Mouse (Mus musculus) kidney, adult 11 months (tissue): Measurements from ENCODE around the gene Axin2.
A peak's percentile ranks its signal among the peaks of the same experiment; 100 is the strongest.

ENCODE experiments used
- DNase-seq: peaks from one replicate; pipeline ENCODE4 v3.0.0; 2022

Gene Axin2

DNA sequence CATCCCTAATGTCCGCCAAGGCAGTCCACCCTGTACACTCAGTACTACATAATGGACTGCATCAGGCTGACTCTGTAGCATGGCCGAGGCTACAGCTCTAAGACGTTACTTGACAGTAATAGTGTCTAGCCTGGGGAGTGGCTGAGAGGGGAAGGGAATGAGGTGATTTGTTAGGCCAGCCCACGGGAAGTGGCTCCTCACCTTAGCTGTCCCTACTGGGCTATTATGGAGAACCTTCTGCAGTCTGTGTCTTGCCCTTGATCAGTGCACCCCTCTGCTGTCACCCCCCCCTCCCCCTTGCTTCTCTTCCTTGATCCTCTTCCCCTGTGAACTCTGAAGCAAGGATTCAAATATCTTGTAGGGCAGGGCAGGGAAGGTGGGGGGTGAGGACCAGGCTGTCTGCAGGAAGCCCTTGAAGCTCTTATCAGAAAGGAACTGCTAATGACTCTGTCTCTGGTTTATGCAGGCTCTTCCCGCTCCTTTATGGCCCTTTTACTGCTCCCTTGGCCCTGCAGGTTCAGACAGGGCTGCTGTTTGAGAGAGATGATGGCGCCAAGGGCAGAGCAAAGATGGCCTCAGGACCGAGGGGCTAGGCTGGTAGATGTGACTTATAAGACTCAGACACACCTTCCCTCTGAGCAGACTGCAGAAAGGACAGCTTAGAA is 13.4 kb upstream of the Axin2 start:
- no peak for DNase-seq

DNA sequence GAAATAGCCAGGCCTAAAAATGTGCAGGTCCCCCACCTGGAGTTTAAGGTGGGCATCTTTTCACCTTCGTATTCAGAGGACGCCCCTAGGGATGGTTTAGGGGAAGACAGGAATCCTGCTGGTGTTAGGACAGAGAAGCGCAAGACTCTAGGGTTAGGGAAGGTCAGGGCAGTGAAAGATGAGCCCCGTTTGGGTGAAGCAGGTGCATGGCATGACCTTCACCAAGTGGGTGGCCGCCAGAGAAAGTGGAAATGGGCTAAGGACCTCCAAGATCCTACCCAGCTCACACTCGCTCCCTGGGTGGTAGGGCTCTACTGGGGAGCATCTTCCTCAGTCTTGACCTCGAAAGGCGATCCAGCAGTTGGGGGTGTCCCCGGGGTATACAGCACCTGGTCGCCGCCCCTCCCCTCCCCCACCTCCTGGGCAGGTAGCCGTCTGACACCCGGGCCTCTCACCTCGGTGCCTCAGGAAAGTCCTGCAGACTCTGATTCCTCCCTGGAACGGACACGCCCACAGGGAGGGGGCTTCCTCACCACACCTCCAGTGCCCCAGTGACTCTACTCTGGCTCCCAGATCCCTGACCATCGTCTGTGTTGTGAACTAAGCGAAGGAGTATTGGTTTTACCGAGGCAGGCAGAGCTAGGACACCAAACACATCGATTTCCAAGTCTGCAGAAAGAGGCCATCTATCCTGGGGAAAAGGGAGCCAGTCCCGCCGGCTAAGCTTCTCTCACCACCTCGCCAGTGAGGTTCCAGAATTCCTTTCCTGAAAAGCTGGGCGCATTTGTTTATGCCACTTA is 10.6 kb upstream of the Axin2 start:
- no peak for DNase-seq

DNA sequence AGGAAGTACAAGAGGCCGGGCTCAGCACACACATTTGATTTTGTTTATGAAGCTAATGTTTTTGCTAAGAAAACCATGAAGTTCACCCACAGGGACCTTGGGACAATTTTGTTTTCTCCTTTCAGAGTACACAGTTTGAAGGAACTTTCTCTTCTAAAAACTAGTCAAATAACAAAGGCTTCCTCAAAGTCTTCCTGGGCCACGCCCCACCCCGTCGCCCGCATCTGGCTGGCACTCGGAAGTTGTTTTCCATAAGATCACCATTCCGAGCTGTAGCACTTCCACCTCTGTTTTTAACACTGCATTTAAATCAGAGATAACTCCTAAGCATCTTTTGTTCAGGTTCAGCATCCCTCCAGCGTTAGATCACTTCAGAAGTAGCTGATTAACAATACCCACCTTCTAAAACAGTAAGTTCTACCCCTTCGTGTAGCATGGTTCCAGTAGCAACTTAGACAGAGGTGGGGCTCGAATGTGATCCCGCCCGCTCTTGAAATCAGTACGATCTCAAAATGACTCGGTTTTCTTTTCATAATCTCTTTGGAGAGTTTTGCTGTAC is 9.7 kb upstream of the Axin2 start:
- DNase-seq: no peak

DNA sequence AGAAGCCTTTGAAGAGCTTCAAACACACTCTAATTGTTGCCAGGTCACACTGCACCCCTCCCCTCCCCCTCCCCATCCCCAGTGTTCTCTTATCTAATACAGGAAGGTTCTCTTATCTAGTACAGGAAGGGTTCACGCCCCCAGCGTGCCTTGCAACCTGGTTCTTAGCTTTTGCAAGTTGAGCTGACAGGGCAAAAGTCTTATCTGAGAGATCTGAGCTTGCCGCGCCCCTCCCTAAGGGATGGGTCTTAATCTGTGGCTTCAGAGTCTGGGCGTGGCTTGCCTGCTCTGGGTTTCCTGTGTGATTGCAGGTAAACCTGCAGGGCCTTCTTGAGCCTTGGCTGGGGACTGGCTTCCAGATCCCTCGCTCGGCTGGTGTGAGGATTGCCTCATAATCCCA is 9.2 kb upstream of the Axin2 start:
- no peak for DNase-seq

DNA sequence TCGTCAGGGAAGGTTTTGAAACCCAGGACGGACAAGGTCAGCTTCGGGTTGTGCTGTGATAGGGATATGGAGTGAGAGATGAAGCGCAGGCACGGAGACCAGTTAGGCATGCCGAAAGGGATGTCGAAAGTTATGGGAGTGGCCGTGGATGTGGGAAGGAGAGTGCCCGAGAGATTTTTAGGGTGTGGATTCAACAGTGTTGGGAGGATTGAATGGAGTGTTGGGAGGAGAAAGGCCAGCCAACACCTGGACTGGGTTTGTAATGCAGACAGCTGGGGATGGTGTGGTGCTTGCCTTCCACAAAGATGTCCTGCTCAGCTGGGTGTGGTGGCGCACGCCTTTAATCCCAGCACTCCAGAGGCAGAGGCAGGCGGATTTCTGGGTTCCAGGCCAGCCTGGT is 8.0 kb upstream of the Axin2 start:
- no peak for DNase-seq

DNA sequence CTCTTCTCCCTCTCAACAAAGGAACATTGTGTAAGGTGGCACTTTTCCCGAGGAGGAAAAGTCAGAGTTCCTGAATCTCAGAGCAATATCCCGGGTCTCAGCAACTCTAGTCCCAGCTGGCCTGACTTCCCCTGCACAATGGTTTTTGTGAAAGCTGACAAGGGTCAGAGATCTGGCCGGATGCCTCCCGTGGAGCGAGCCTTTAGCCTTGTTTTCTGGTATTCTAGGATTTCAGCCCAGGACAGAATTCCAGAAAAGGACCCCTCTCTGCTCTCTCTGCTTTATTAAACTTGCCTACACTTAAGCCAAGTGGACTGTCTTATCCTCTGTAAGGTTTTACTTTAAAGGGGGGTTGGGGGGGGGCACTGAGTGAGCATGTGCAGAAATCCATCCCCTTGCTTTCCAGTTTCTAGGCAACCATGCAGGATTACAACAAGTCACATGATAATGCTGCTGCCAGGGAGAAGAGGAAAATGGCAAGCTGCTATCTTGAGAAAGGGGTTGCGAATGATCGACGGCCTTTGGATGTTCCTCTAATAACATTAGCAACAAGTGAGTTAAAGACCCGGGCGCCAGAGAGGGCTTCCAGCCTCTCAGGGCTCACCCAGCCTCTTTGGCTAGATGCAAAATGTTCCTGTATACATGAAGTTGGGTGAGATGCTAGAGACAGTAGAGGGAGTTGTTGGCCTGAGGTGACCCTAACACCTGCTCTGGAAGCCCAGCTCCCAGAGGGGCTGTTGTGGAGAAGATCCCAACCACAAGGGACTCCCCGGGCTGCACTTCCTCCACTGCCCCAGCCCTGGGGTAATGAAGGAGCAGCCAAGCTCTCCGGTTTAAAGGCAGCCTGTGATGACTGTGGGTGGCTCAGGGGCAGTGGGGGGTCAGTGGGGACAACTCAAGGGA is 2.5 kb upstream of the Axin2 start:
- DNase-seq: no peak

DNA sequence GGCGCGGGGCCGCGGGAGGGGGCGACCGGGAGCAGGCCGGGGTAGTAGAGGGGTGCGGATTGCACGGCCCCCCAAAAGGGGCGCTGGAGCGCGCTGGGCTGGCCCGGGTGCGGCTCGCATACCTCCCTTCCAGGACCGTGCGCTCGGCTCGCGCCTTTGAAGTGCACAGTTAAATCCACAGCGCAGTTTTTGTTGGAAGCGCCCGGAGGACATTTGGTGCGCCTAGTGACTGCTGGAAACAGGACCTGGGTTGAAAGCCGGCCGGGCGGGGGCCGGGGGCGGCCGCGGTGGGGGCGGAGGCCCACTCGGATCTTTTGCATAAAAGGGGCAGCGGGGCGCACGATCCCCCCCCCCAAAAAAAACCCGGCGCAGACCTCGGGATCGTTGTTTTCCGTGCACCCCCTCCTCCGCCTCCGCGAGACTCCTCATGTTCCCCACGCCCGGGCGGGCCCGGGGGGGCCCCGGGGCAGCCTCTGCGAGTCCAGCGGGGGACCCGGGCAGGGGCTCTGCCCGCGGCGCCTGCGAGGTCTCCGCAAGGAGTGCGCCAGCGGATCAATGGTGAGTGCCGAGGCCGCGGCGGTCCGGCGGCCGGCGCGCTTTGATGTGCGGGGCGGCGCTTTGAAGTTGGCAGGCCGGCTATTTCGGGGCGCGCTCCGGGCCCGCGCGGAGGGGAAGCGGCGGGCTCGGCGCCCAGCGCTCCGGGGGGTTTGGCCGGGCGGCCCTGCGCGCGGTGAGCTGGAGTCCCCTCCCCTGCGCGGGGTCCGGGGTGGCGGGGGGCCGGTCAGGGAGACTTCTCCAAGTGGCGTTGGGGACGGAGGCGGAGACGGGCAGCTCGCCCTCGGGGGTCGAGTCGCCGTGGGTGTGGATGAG is 722 bp downstream of the Axin2 start:
- DNase-seq: peak; percentile 79

DNA sequence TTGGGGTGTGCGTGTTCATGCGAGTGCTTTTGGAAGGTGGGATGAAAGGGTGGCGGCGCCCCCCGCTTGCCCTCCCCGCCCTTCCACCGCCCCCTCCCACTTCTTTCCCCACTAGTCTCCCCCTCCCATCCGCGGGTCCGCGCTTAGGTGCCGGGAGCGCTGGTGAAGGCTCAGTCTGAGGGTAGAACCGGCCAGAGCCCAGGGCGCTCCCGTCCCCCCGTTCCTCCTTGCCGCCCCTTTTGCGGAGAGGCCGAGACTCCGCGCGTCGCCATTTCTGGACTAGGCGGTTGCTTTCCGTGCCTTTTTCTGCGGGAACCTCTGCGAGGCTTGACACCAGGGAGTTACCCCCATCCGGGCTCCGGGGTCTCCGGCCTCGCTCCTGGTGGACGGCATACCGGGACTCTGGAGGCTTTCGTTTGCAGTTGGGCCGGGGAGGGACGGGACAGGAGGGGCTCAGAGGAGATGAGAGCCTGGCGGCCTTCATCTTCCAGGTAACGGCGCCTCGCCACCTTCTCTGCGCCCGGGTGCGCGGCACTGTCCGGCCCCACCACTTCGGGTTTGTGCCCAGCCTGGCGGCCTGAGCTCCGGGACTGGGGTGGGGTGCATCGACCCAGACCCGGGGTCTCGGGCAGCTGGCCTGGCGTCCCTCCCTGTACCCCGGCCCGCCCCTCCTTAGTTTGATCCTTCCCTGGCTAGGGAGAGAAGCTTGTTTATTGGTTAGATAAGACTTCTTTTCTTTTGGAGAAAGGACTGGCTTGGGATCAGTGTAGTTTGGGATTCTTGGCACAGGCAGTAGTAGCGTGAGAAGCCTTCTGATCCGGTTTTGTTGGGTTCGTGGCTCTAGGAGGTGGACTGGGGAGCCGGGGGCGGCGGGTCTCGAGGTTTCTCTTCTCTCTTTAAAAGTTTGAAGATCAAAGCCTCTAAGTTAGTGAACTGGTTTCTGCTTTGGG is 1.6 kb downstream of the Axin2 start:
- DNase-seq: no peak

DNA sequence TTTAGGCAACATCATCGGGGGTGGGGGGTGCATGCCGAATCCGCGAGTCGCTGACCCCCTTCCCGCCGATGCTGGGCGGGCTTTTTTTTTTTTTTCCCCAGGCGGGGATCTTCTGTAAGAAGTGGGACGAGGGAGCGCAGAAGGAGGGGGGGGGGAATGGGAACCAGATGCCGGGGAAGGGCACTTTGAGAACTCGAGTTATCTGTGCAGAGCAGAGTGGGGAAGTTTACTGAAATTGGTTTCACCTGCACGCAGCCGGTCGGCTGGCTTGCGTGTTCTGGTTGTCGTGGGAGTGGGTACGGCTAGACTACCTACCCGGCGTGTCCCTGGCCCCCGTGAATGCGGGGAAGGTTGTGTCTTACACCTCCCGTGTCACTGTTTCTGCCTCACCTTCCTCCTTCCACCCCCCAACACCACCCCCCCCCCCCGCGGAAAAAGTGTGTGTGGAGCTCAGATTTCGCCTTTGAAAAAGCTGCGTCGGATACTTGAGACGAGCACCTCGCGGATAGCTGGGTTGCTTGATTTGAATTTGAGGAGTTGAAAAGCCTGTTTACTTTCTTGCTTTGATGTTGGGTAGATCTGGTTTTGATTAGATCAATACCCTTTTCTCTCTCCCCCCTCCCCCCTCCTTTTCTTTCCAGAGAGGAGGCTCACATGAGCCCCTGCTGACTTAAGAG is 2.5 kb downstream of the Axin2 start:
- no peak for DNase-seq

DNA sequence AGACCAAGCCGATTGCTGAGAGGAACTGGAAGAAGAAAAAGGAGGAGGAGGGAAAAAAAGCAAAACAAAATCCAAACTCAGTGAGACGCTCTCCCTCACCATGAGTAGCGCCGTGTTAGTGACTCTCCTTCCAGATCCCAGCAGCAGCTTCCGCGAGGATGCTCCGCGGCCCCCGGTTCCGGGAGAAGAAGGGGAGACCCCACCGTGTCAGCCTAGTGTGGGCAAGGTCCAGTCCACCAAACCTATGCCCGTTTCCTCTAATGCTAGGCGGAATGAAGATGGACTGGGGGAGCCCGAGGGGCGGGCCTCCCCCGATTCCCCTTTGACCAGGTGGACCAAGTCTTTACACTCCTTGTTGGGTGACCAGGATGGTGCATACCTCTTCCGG is 3.0 kb downstream of the Axin2 start:
- no peak for DNase-seq

DNA sequence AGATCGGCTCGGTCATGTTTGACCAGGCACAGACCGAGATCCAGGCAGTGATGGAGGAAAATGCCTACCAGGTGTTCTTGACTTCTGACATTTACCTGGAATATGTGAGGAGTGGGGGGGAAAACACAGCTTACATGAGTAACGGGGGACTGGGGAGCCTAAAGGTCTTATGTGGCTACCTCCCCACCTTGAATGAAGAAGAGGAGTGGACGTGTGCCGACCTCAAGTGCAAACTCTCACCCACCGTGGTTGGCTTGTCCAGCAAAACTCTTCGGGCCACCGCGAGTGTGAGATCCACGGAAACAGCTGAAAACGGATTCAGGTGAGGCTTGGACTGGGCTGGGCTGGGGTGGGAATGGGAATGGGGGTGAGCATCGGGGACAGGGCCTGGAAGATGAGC is 3.6 kb downstream of the Axin2 start:
- DNase-seq: no peak

DNA sequence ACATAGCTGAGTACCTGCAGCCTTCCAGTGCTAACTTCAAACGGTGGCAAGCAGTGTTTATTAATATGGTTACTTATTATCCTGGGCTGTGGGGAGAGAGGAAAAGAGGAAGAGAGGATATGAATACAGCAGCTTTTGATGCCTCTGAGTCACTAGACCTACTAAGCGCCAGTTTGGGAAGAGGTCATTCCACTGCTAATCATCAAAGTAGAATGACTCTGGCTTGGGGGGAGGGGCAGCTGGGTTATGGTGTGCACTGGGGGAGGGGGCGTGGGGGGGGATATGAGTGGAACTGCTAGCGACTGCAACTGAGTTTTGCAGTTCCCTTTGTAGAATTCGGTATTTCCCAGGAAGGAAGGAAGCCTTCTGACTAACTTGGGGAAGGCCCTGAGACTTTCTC is 4.2 kb downstream of the Axin2 start:
- no peak for DNase-seq

DNA sequence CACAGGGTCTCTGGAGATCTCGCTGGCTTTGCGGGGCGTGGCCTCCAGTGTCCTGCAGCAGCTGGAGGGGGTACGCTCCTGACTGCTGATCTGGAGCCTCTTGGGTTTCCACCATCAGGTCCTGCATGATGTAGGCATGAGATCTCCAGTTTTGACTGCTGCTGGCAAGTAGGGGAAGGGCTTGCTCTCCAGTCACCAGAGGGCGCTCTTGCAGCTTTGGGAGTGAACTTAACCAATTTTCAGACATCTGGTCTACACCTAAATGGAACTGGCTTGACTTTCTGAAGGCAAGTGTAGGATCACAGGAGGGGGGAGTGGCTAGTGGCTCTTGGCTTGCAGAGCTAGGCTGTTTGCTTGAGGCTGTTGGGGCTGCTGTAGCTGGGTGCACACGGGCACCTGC is 5.1 kb downstream of the Axin2 start:
- DNase-seq: peak; percentile 57

DNA sequence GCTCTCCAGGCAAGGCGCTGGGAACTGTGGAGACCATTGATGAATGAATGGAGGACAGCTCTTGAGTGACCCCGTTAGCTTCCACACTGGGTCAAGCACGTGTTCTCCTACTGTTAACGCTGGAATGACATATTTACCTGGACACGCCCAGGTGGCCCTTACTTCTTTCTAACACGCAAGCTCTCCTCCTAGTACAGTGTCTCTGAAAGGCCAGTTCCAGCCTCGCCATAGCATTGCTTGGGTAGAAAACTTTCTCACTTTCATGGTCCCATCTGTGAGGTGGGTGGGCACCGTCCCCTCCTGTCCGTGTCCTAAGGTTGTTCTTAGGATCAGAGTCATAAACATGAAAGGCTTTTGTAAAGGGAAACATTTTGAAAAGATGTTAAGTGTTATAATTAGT is 5.7 kb downstream of the Axin2 start:
- no peak for DNase-seq

DNA sequence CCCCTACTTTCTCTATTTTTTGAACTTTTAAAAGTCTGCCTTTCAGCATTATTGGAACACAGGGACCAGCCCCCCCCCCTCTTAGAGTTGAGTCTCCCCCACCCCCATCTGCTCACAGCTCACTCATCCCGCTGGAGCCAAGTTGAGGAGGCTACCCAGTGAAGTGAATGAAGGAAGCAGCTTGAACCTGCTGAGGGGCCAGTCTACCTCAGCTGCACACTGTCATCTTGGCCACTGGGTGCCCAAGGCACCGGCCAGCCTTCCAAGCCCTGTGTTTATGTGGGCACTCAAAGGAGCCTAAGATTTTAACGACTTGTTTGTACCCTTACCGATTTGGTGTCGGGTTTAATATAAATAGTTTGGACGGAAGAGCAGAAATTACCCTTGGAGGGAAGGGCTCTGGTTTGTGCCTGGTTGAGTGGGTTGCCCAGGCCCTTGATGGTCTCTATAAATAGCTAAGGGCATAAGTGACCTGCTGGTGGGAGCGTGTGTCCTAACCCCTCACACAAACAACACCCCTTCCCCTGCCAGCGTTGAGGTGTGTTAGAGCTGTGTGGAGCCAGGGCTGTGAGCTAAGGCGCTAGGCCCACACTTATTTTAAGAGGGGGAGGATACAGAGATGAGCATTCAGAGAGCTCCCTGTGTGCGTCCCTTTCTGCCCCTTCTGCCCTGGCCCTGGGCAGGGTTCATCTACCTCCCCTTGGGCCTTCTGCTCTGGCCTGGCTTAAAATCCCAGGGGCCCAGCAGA is 6.4 kb downstream of the Axin2 start:
- DNase-seq: no peak

DNA sequence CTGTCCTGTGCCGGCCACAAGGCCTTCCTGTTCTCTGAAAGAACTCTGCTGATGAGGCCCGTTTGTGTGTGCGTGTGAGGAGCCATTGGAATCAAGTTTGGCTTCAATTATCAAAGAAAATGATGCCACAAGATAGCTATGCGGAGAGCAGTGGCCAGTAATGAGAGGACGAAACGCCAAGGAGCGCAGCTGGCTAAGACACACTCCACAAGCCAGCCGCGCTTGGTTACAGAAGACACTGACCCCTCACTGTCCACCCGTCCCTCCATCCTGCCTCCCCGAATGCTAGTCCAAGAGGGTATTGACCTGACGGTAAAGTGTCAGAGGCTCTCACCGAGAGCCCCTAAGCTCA is 6.9 kb downstream of the Axin2 start:
- DNase-seq: no peak

DNA sequence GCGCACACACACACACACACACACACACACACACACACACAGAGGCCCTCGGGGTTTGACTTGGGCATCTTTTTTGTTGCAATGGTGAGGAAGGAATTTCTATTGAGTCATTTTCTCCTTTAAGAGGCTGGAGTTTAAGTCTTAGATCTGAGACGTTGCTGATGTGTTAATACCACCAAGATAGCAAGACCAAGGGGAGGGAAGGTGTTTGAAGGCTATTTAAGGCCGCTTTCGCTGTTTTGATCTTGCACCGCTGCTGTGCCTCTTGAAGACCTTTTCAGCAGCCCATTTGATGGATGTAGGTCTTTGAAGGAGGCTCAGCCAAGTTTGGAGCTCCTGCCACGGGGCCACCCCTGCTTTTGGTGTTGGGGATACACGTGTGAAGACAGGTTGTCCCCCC is 7.9 kb downstream of the Axin2 start:
- no peak for DNase-seq

DNA sequence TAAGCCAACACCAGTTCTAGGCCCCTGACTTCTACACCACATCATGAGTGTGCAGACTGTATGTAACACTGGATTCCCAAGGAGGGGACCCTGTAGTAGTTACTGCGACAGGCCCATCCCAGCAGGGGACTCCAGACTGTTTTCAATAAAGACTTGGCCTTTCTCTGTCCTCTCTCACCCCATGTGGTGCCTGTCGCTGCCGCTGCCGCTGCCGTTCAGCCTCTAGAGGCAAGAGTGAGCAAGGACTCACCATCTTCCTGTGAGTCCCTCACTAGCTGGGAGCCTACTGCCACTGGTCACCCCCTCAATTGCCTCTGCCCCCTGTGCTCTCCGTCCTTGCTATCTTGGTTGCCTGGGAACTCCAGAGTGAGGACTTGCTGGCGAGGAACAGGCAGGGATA is 8.6 kb downstream of the Axin2 start:
- no peak for DNase-seq

DNA sequence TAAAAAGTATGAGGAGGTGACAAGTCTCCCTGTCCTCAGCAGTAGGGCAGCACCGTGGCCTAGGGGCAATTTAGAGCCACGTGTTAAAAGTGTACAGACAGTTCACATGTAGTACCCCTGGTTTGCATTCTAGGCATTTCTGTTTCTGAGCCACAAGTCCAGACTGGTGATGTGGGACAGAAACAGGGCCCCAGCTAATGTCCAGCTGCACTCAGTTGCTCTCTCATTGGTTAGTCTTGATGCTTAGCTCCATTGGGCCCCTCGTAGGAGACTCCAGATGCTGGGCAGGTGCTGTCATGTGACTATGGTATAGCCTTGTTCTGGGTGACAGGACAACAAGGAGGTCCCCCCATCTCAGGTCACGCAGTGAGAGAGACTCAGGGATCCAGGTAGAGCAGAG is 9.0 kb downstream of the Axin2 start:
- no peak for DNase-seq

DNA sequence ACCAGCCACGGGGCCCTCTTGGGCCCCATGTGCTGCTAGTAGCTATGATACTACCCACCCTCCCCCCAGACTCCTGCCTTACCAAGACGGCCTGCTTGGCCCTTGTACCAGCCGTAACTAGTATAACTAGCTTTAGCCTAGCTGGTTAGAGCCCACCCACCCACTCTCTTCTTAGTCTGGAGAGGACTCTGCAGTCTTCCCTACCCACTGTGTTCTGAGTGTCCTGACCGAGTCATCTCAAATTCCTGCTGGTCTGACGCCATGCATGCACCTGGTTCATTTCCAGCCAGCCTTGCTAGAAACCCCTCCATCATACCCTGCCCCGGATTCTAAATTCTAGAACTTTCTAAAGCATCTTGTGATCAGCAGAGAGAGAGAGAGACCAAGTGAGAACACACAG is 9.6 kb downstream of the Axin2 start:
- DNase-seq: no peak
